Mouse (Mus musculus) olfactory bulb, adult 2 months (tissue): ENCODE results near the gene Dlx4. TPM values are rescaled to one million over a fixed set of nuclear protein-coding genes. Genes with fewer than 3 reads are reported as not detected.

ENCODE experiments used
- H3K27ac ChIP-seq: fragments of 200-500 bp; 2 replicates; pipeline ENCODE4 v1.5.1; 2012; ENCODE audit warnings: low read depth, low read length; ENCODE audit not compliant: insufficient read depth
- H3K4me1 ChIP-seq: fragments of 200-500 bp; 2 replicates; pipeline ENCODE4 v1.6.1; 2012; ENCODE audit warnings: low read length; ENCODE audit not compliant: control insufficient read depth, insufficient read depth
- H3K4me3 ChIP-seq: fragments of 200-500 bp; 2 replicates; pipeline ENCODE4 v1.5.1; 2012; ENCODE audit warnings: mild to moderate bottlenecking, low read depth, low read length, moderate library complexity; ENCODE audit not compliant: insufficient read depth
- CTCF ChIP-seq: fragments of 200-500 bp; IDR thresholded peaks from 2 replicates; pipeline ENCODE4 v1.5.1; 2012; ENCODE audit warnings: low read depth, mild to moderate bottlenecking, low read length, moderate library complexity; ENCODE audit not compliant: insufficient read depth
- POLR2A ChIP-seq: fragments of 200-500 bp; IDR thresholded peaks from 2 replicates; pipeline ENCODE4 v1.6.1; 2012; ENCODE audit warnings: mild to moderate bottlenecking, low read depth, low read length, moderate library complexity; ENCODE audit not compliant: insufficient read depth
- WGBS: fragments of 180-500 bp; shearing (Covaris S2); methylation state at CpG from one replicate; pipeline ENCODE4 v1.1.7; 2018; 5-methylcytosine and 5-hydroxymethylcytosine counted together
- polyA plus RNA-seq: library from polyadenylated mRNA; stranded (reverse); fragments of >200 nt; gene quantifications from 2 replicates; pipeline ENCODE4 v1.2.4, GENCODE M21; 2012; ENCODE audit warnings: low replicate concordance; ENCODE audit not compliant: missing spikeins, insufficient read depth, insufficient read length

Dlx4 gene
- polyA plus RNA-seq, result not detected in 2 replicates

- Histone ChIP-seq H3K4me3 (peak within 1 kb of the TSS; percentile 29), H3K4me1 (peaks cover 25% of the 10 kb centered on the region), H3K27ac (no peak within 1 kb of the TSS)
- no peak for TF ChIP-seq POLR2A
- TF ChIP-seq CTCF, result no peak
- 3% methylated on average over 48 of the region's 48 CpGs for WGBS
Measured at GRCm38 (mm10) chr11:95145851-95146403, at the start of gene Dlx4. Dlx4 (minus strand) TSS chr11:95146263.

GRCm38 (mm10) chr11:95189863-95190262 lies 43.8 kb upstream of the Dlx4 start:
- Histone ChIP-seq H3K27ac (no peak overlapping the region), H3K4me3 (no peak overlapping the region), H3K4me1 (no peaks in the 10 kb centered on the region)
- TF ChIP-seq POLR2A (no peak), CTCF (no peak)
- 69% methylated on average over 11 of the region's 11 CpGs for WGBS

- 96% methylated on average over 7 of the region's 7 CpGs for WGBS
- TF ChIP-seq POLR2A (no peak), CTCF (no peak)
Measured at GRCm38 (mm10) chr11:95186826-95187225, 40.8 kb upstream of the Dlx4 start.

GRCm38 (mm10) chr11:95185700-95186099 lies 39.6 kb upstream of the Dlx4 start:
- TF ChIP-seq CTCF, result no peak
- TF ChIP-seq POLR2A, result no peak
- WGBS, result 64% methylated on average over 11 of the region's 11 CpGs
- Histone ChIP-seq H3K27ac (no peak overlapping the region), H3K4me3 (no peak overlapping the region), H3K4me1 (peaks cover 3% of the 10 kb centered on the region; the same call in 1 of the 2 replicates)

More at GRCm38 (mm10) chr11:95186826-95187225, 40.8 kb upstream of the Dlx4 start:
- Histone ChIP-seq H3K27ac (no peak overlapping the region), H3K4me1 (peaks cover 3% of the 10 kb centered on the region; the same call in 1 of the 2 replicates), H3K4me3 (no peak overlapping the region)

- TF ChIP-seq CTCF (no peak), POLR2A (no peak)
- no peak overlapping the region for H3K27ac ChIP-seq
- WGBS, result 70% methylated on average over 5 of the region's 5 CpGs
- no peak overlapping the region for H3K4me3 ChIP-seq
- H3K4me1 ChIP-seq, result peaks cover 3% of the 10 kb centered on the region; the same call in 1 of the 2 replicates
Measured at GRCm38 (mm10) chr11:95184561-95184960, 38.5 kb upstream of the Dlx4 start.

GRCm38 (mm10) chr11:95179311-95179710 lies 33.2 kb upstream of the Dlx4 start:
- WGBS, result 38% methylated on average over 12 of the region's 12 CpGs
- H3K27ac ChIP-seq, result no peak overlapping the region
- no peak for TF ChIP-seq CTCF
- TF ChIP-seq POLR2A, result no peak
- H3K4me3 ChIP-seq, result no peak overlapping the region
- peaks cover 3% of the 10 kb centered on the region; the same call in 1 of the 2 replicates for H3K4me1 ChIP-seq

- Histone ChIP-seq H3K4me1 (no peaks in the 10 kb centered on the region), H3K4me3 (no peak overlapping the region), H3K27ac (no peak overlapping the region)
- WGBS, result 86% methylated on average over 5 of the region's 5 CpGs
- TF ChIP-seq POLR2A (no peak), CTCF (no peak)
Measured at GRCm38 (mm10) chr11:95165857-95166256, 19.8 kb upstream of the Dlx4 start.

- Histone ChIP-seq H3K4me1 (no peaks in the 10 kb centered on the region), H3K27ac (no peak overlapping the region), H3K4me3 (no peak overlapping the region)
- 66% methylated on average over 4 of the region's 4 CpGs for WGBS
- TF ChIP-seq POLR2A, result no peak
- TF ChIP-seq CTCF, result no peak
Measured at GRCm38 (mm10) chr11:95161708-95162107, 15.6 kb upstream of the Dlx4 start.

- WGBS, result 56% methylated on average over 7 of the region's 7 CpGs
- Histone ChIP-seq H3K27ac (no peak overlapping the region), H3K4me1 (no peaks in the 10 kb centered on the region), H3K4me3 (no peak overlapping the region)
- TF ChIP-seq POLR2A, result no peak
- no peak for TF ChIP-seq CTCF
Measured at GRCm38 (mm10) chr11:95160693-95161092, 14.6 kb upstream of the Dlx4 start.
